Mouse (Mus musculus) heart, postnatal 0 days (tissue): ENCODE data around the gene Fam234b. TPM values are rescaled to one million over a fixed set of nuclear protein-coding genes. Genes with fewer than 3 reads are reported as not detected.

Source experiments
- ATAC-seq: fragments of 200-750 bp; cut with Nextera tagmentation; 2 replicates; pipeline ENCODE4 v1.8.0; 2017; ENCODE audit warnings: low read depth, moderate number of reproducible peaks, moderate library complexity; ENCODE audit not compliant: insufficient read depth
- DNase-seq: peaks from one replicate; pipeline ENCODE4 v3.0.0-alpha.2; 2016; ENCODE audit warnings: low spot score
- H3K27ac ChIP-seq: fragments of 300-500 bp; sonication (generic); 2 replicates; pipeline ENCODE4 v1.5.1; 2014; ENCODE audit warnings: low read depth, mild to moderate bottlenecking
- H3K27me3 ChIP-seq: fragments of 300-500 bp; sonication (generic); 2 replicates; pipeline ENCODE4 v1.6.1; 2014; ENCODE audit warnings: low read length, mixed read lengths; ENCODE audit not compliant: control insufficient read depth, insufficient read depth
- H3K36me3 ChIP-seq: fragments of 300-500 bp; sonication (generic); replicated peaks from 2 replicates; pipeline ENCODE4 v1.6.1; 2014; ENCODE audit warnings: low read length, mixed read lengths; ENCODE audit not compliant: control insufficient read depth, insufficient read depth
- H3K4me1 ChIP-seq: fragments of 300-500 bp; sonication (generic); 2 replicates; pipeline ENCODE4 v1.6.1; 2014; ENCODE audit warnings: antibody characterized with exemption; ENCODE audit not compliant: control insufficient read depth, insufficient read depth
- H3K4me2 ChIP-seq: fragments of 300-500 bp; sonication (generic); 2 replicates; pipeline ENCODE4 v1.6.1; 2014; ENCODE audit warnings: low read depth, mild to moderate bottlenecking, low read length, moderate library complexity
- H3K4me3 ChIP-seq: fragments of 300-500 bp; sonication (generic); 2 replicates; pipeline ENCODE4 v1.5.1; 2014; ENCODE audit warnings: low read depth, low read length
- H3K9ac ChIP-seq: fragments of 300-500 bp; sonication (generic); replicated peaks from 2 replicates; pipeline ENCODE4 v1.6.1; 2014; ENCODE audit warnings: low read depth, low read length, mixed read lengths
- H3K9me3 ChIP-seq: fragments of 300-500 bp; sonication (generic); replicated peaks from 2 replicates; pipeline ENCODE4 v1.6.1; 2016; ENCODE audit warnings: low read length; ENCODE audit not compliant: control insufficient read depth
- CTCF ChIP-seq: IDR thresholded peaks from 2 replicates; pipeline ENCODE4 v1.5.1; 2016; ENCODE audit warnings: antibody characterized with exemption, control low read depth, low read depth
- EP300 ChIP-seq: IDR thresholded peaks from 2 replicates; pipeline ENCODE4 v1.6.1; 2016; ENCODE audit warnings: antibody characterized with exemption, low read depth
- WGBS: fragments of 180-500 bp; shearing (Covaris S2); extraction: QIAGEN DNeasy Blood & Tissue Kit; methylation state at CpG from one replicate; pipeline ENCODE4 v1.1.7; 2014; 5-methylcytosine and 5-hydroxymethylcytosine counted together
- polyA plus RNA-seq: library from polyadenylated mRNA; unstranded; fragments of >200 nt; fragmentation: Nextera tagmentation; extraction: Ambion mirVana; gene quantifications from 2 replicates; pipeline ENCODE4 v1.2.1, GENCODE M21; 2015
- total RNA-seq: library from RNA; depleted of rRNA; stranded (reverse); fragments of >200 nt; gene quantifications from 2 replicates; pipeline ENCODE4 v1.2.3, GENCODE M21; 2014; ENCODE audit warnings: low replicate concordance; rRNA removed

The Fam234b gene
- total RNA-seq = 3.7 and 4.3 TPM in 2 replicates
- polyA plus RNA-seq = 4.5 and 4.8 TPM in 2 replicates

- peak; percentile 42 for DNase-seq
- under 1% methylated on average over 51 of the region's 52 CpGs for WGBS
- peak; percentile 80 for ATAC-seq
Observed at GRCm38 (mm10) chr6:135197921-135198532, at the start of gene Fam234b, which contains the start of gene Hebp1. Gene Fam234b, plus strand, starts transcription at chr6:135197977. Gene Hebp1, minus strand, starts transcription at chr6:135198022.

GRCm38 (mm10) chr6:135148506-135148905 is 49.3 kb upstream of the Fam234b start:
- H3K27ac ChIP-seq = no peak overlapping the region
- H3K27me3 ChIP-seq = no peaks in the 10 kb centered on the region
- H3K36me3 ChIP-seq = 0 out of 2 replicates have a peak, but pooled peaks cover 4% of the 10 kb centered on the region
- WGBS = 39% methylated on average over 1 of the region's 1 CpGs
- ATAC-seq (peak; percentile 25; the same call in 1 of the 2 replicates), DNase-seq (no peak)
- H3K9me3 ChIP-seq = no peaks in the 10 kb centered on the region
- no peaks in the 10 kb centered on the region for H3K4me1 ChIP-seq
- no peak overlapping the region for H3K9ac ChIP-seq
- no peak overlapping the region for H3K4me3 ChIP-seq
- TF ChIP-seq EP300 = no peak
- peak; percentile 67 for TF ChIP-seq CTCF
- no peak overlapping the region for H3K4me2 ChIP-seq

More at GRCm38 (mm10) chr6:135197921-135198532, at the start of gene Fam234b, which contains the start of gene Hebp1:
- Histone ChIP-seq H3K9ac (peak within 1 kb of the TSS; percentile 50), H3K4me3 (peak within 1 kb of the TSS; percentile 71), H3K27ac (no peak within 1 kb of the TSS), H3K9me3 (no peaks in the 10 kb centered on the region), H3K36me3 (no peaks in the 10 kb centered on the region), H3K4me1 (no peaks in the 10 kb centered on the region; the same call in 1 of the 2 replicates), H3K27me3 (no peaks in the 10 kb centered on the region), H3K4me2 (peak within 1 kb of the TSS; percentile 71)
- TF ChIP-seq CTCF (no peak), EP300 (no peak)

- no peak for TF ChIP-seq CTCF
- TF ChIP-seq EP300 = no peak
- ATAC-seq (no peak), DNase-seq (no peak)
- Histone ChIP-seq H3K9me3 (no peaks in the 10 kb centered on the region), H3K4me2 (no peak overlapping the region), H3K27me3 (no peaks in the 10 kb centered on the region), H3K9ac (no peak overlapping the region), H3K27ac (no peak overlapping the region), H3K36me3 (0 out of 2 replicates have a peak, but pooled peaks cover 4% of the 10 kb centered on the region), H3K4me1 (no peaks in the 10 kb centered on the region), H3K4me3 (no peak overlapping the region)
- WGBS = 93% methylated on average over 4 of the region's 4 CpGs
Observed at GRCm38 (mm10) chr6:135149175-135149574, 48.6 kb upstream of the Fam234b start.

- no peak overlapping the region for H3K4me3 ChIP-seq
- H3K27me3 ChIP-seq = no peaks in the 10 kb centered on the region
- H3K27ac ChIP-seq = no peak overlapping the region
- no peak for ATAC-seq
- no peak overlapping the region for H3K9ac ChIP-seq
- 84% methylated on average over 4 of the region's 4 CpGs for WGBS
- H3K4me1 ChIP-seq = no peaks in the 10 kb centered on the region
- 0 out of 2 replicates have a peak, but pooled peaks cover 4% of the 10 kb centered on the region for H3K36me3 ChIP-seq
- DNase-seq = no peak
- H3K4me2 ChIP-seq = no peak overlapping the region
- no peak for TF ChIP-seq EP300
- TF ChIP-seq CTCF = no peak
- no peaks in the 10 kb centered on the region for H3K9me3 ChIP-seq
Observed at GRCm38 (mm10) chr6:135149722-135150121, 48.1 kb upstream of the Fam234b start.

- TF ChIP-seq EP300 (no peak), CTCF (peak; percentile 62)
- H3K4me1 ChIP-seq = no peaks in the 10 kb centered on the region
- 0 out of 2 replicates have a peak, but pooled peaks cover 4% of the 10 kb centered on the region for H3K36me3 ChIP-seq
- H3K9me3 ChIP-seq = no peaks in the 10 kb centered on the region
- H3K9ac ChIP-seq = no peak overlapping the region
- 26% methylated on average over 5 of the region's 5 CpGs for WGBS
- no peak for DNase-seq
- no peak overlapping the region for H3K4me3 ChIP-seq
- H3K4me2 ChIP-seq = no peak overlapping the region
- ATAC-seq = no peak
- H3K27ac ChIP-seq = no peak overlapping the region
- no peaks in the 10 kb centered on the region for H3K27me3 ChIP-seq
Observed at GRCm38 (mm10) chr6:135150311-135150710, 47.5 kb upstream of the Fam234b start.
